Mouse (Mus musculus) frontal cortex, postnatal 14 days (tissue): Measurements from ENCODE around the gene Riok1.

Source experiments
- DNase-seq, 2 experiments: peaks; one replicate each; pipeline ENCODE4 v3.0.0; 2022; ENCODE audit warnings: low spot score in 2 of 2

Riok1 gene

DNA sequence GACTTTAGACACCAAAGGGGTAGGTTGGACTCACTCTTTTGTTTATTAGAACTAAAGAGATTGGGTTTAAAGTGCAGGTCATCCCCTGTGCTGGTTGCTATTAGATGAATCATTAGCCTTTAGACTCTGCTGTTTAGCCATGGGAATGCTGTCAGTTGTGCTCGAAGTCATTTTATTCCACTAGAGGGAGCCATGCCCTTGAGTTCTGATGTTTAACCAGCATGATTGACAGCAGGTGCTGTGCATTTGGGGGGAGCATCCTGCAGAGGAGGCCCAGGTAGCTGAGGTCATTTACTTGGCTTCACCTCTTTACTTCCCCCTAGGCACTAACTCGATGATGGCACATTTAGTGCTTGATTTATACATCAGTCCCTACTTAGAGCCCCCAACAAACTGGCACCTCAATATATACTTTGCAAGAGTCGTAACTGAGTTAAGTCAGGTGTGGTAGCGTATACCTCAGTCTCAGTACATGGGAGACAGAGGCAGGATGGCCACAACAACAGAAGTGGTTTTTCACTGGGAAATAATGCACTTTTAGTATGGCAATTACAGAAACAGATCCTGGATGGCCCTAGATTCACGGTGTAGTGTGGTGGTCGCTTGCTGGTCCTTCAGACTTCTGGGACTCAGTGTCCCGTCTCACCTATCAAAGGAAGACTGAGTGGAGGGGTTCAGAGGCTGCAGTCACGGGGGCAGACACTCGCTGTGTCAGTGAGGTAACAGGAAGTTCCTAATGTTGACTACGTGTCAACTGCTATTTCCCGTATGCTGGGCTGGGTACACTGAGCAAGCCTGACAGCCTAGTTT, 28.3 kb downstream of the Riok1 start:
- DNase-seq = no peak

DNA sequence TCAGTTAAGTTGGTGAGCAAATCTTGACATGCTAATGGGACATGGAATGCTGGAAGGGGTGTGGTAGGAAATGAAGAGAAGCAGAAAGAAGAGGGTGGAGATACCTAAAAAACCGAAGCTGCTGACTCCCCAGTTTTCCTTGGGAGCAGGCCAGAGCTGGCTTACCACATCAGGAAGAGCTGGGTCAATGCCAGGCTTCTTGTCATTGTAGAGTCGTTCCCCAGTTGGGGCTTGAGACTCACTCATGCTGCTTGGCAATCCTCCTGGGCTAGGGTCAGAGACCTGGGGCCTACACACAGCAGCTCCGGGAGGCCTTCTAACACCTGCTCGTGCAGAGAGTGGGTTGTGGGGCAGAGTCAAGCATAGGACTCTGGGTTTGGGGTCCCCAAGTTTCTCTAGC, 34.1 kb downstream of the Riok1 start:
- no peak for DNase-seq

DNA sequence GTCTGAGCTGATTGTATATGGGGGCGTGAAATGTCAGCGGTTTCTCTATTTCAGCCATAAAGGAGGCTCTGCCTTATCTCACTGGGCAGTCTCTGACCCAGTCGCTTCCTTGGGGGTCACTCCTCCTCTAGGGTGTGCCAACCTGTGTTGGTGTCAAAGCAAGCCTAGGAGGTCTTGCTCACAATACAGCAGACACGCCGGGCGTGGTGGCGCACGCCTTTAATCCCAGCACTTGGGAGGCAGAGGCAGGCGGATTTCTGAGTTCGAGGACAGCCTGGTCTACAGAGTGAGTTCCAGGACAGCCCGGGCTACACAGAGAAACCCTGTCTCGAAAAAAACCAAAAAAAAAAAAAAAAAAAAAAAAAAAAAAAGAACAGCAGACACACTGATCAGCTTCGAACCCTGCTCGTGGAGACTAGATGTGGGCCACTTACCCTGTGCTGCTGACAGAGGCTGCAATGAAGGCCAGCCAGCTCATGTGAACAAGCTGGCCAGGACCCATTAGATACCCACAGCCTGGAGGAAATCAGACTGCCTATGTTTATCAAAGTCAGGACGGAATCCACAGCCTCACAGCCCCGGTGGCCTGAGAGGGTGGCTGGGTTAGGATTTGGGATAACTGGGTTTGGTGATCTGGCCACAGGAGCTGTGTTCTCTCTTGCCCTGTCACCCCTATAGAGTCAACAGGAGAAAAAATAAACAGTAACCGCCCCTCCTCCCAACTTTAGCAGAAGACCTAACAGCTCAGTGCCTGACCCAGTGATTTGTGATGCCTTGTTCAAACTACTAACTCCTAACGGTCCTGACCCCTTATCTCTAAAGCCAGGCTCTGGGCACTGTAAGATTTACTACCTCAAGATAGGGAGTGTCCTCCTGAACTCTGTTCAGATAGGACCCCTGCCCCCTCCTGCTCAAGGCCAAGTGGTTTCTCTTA, 36.8 kb downstream of the Riok1 start:
- no peak for DNase-seq

DNA sequence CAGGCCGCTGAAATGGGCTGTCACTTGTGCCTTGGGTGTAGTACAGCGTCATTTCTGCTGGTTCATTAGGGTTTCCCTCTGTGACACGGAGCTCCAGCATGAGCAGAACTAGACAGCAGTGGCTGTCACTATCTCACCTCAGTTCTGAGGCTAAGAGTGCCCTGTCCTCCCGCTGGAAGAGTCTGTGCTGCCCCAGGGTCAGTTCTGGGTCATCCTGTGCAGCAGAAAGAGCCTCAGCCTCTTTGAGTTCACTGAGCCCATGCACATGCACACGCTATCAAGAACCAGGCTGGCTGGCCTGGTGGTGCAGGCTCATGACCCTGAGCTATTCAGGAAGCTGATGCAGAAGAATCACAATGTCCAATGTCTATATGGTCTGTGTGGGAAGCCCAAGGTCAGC, 37.6 kb downstream of the Riok1 start:
- DNase-seq = no peak

DNA sequence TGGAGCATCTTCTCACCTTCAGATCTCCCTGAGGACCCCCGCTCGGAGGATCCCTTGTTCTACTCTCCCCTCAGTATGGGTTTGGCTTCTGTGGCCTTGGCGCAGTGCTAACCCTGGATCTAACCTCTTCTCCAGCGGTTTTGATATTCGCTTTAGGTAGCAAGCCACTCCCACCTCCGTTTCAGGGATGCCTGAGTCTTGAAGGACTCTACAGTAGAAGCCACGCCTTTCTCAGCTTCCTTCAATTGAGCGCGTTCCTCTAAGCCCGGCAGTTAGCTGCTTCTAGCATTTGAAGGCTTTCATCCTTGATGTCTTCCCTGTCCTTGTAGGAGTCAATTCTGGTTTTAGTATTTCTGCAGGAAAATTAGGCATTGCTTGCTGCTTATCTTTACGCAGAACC, 40.3 kb downstream of the Riok1 start:
- DNase-seq = no peak

DNA sequence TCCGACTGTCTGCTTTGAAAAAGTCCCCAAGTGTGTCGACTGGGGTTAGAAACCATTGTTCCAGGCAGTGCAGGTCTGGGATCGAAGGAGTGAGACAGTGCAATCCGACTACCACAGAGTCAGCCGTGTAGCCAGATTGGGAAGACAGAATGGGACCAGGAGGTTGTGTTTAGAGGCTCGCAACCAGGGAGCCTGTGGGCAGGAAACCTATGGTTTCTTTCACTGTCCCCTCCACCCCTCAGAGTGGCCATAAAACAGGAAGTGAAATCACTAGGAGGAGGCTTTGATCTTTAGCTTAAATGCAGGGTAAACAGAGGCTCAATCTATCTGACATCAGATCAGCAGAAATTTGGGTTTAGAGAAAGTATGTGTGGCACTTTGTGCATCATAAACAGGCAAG, 42.0 kb downstream of the Riok1 start:
- DNase-seq = no peak

DNA sequence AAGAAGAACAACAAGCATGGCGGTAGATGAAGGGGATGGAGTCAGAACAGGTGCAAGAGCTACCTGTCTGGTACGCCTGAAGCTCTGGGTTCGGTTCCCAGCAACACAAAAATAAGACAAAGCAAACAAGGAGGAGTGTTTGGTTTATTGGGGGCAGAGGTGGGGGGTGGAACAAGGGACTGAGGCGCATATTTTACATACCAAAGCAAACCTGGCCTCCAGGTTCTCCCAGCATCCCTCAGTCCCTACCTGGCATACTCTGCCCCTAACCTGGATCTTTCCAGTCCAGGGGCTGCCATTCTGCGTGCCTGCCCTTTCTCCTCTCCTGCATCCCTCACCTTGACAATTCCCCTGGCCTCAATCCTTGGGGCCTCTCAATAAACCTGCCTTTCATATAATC, 42.6 kb downstream of the Riok1 start:
- DNase-seq = no peak

DNA sequence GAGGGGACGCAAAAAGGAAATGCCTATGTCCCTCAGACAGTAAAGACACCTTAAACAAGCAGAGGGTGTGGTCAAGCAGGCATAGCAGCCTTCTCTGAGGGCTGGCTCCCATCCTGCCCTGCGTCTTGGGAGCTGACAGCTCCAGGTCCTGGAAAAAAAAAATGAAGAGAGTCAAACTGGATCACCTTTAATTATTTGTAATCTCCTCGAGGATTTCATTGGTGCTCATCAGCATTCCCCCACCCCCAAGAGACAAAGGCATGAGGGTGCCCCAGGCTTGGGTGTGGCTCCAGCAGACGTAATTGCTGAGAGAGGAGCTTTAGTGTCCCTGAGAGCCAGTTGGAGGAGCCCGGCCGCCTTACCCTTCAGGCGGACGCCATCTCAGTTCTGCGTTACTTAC, 43.2 kb downstream of the Riok1 start:
- DNase-seq = no peak

DNA sequence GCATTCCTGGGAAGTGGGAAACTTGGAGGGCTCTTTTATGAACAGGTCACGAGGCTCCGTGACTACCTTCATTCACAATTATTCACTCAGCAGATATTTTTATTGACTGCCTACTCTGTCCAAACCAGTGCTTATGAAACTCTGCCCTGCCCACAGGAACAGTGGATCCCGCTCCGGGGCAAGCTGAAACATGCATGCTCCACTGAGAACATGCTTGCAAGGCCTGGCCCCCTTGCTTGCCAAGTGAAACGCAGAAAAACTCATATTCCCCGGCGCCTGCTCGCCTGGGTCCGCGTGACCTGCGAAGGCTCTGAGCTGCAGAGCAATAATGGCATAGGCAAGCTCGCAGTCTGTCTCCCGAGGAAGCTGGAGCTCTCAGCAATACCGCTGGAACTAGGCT, 43.9 kb downstream of the Riok1 start:
- no peak for DNase-seq

DNA sequence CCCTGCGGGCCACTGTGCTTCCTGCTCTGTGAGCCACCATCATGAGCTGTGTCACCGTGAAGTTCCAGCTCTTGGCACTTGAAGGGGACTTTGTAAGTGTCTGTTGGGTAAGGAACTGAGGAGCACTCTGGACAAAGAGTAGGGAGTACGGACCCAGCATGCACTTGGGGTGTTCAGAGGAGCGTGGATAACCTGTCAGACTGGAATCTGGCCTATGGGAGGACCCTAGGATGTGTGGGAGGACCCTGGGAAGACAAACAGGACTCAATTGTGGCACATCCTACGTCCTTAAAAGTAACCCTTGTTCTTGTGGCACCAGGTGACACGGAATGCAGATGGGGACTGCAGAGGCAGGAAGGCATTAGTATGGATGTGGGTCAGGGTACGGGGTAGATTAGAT, 44.4 kb downstream of the Riok1 start:
- no peak for DNase-seq

DNA sequence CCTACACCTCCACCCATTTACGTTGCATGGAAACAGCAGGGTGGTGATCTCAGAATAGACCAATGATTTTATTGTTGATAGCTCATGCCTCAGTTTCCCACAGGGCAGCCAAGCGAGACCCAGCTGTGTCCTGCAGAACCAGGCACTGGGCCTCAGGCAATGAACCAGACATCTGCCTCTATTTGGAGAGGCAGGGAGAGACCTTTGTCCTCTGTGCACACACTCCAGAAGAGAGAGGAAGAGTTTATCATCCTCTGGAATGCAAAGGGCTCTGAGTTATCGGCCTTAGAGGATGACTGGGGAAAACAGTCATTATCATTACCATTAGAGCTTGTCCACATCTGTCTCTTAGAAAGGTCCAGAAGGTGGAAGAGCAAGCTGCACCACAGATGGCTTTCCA, 49.9 kb downstream of the Riok1 start:
- DNase-seq = no peak

DNA sequence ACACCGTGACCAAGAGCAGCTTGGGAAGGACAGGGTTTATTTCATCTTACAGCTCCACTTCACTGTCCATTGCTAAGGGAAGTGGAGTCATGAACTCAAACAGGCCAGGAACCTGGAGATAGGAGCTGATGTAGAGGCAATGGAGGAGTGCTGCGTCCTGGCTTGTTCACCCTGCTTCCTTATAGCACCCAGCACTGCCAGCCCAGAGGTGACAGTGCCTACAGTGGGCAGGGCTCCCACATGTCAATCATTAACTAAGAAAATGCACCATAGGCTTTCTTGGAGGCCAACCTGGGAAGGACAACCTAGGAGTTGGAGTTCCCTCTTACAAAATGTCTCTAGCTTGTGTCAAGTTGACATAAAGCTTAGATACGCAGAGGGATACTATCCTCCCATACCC, 51.2 kb downstream of the Riok1 start:
- DNase-seq = no peak

DNA sequence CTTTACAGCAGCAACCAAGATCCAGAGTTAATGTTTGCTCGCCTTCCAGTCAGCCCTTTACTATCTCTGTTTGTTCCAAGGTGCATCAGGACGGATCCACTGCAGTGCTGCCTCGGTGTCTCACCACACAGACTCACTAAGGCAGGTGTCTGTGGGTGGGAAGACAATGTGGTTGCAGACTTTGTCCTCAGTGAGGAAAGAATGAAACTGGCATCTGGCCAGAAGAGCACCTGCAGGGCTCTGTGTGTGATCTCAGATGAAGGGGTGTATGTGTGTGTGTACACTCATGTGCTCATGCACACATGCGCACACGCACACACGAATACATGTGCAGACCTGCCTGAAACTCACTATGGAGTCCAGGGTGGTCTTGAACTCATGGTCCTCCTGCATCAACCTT, 52.7 kb downstream of the Riok1 start:
- DNase-seq = no peak

DNA sequence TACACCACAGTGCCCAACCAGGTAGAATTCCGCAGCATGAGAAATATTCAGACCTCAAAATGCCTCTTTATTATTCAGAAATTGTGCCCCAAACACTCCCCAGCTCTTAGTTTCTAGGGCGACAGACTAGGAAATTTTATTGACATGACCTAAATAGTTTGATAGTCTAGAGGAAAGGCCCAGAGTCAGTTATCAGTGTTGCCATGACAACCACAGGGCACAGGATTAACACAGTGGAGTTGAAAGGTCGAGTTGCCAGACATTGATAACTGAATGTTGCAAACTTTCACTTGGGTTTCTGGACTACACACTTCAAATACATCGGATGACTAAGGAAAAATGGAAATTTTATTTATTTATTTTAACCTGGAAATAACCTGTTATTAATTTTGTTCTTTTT, 53.1 kb downstream of the Riok1 start:
- DNase-seq = no peak

DNA sequence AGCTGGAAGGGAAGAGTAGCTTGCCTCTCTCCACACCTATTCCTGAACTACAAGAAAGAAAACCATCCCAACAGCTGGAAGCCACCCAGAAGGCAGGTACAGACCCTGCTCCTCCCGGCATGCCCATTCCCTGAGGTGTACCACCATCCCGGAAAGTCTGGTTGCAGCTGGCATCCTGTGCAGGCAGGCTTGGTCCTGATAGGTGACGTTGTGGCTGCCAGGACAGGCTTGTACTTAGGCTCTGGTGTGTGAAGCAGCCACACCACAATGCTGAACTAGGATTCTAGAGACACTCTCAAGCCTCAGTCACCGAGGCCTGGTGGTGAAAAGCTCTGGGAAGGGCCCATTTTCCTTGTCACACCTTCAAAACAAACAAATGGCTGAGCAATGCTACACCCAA, 59.4 kb downstream of the Riok1 start:
- no peak for DNase-seq

DNA sequence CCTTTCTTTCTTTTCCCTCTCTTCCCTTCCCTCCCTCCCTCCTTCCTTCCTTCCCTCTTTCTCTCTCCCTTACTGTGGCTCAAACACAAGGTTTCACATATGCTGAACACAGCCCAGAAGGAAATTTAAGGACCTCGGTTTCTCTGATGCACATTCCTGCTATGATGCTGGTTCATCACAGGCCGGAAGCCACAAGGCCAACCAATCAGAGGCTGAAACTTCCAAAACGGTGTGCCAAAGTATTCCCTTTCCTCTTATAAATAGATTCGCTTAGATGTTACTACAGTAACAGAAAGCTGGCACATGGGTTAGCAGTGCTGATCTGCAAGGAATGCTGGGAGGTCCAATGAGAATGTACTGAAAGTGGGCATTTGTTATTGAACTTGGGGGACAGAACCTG, 66.6 kb downstream of the Riok1 start:
- no peak for DNase-seq

DNA sequence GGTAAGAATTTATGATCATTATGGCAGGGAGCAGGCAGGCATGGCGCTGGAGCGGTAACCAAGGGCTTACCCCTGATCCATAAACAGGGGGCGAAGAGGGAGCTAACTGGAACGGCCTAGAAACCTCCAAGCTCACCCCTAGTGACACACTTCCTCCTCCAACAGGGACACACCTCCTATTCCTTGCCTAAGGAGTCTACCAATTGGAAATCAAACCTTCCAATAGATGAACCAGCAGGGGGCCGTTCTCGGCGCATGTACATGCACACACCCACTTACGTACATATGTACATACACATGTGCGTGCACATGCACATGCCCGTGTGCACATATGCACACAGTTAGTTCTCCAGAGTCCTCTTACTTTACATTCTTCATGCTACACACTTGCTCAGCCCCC, 67.7 kb downstream of the Riok1 start:
- no peak for DNase-seq

DNA sequence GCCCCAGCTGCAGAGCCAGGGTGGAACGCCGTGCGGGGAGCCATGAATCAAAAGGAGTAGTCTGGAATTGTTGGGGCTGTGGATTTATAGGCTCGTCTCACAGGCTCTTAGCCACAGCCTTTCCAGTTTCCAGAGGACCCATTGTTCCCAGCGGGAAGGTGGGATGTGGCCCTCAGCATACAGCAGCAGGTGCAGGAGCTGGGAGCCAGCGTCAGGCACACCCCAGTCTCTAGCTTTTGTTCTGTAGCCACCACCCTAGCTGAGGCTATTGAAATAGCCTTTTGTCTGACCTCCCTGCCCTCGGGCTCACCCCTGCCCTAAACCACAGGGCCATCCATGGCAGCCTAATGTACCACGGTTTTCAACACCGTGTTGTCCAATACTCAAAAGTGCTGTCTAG, 72.3 kb downstream of the Riok1 start:
- DNase-seq = no peak
